Mouse (Mus musculus): Measurements from ENCODE around the gene Atp6v0c. TPM values are rescaled to one million over a fixed set of nuclear protein-coding genes. Genes with fewer than 3 reads are reported as not detected.

The Atp6v0c gene
- total RNA-seq, 2 experiments from 2014 or later, result 145 to 159 TPM

DNA sequence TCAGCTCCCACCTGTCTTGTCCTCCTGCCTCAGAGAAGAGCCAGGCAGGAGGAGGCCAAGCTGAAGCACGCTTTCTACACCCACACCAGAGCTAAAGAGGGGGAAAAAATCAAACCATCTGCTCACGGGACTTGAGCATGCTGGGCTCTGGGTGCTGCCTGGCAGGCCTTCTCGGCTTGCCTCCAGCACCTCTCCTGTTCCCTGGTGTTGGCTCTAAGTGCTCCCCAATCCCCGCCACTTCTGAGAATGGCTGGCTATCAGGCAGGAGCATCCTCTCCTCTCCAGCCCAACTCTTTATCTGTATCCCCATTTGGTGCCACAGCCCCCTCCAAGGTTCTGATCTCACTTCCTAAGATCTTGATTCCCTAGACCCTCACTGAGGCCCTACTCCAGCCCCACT is 29.8 kb upstream of the Atp6v0c start:
- no peak for DNase-seq

DNA sequence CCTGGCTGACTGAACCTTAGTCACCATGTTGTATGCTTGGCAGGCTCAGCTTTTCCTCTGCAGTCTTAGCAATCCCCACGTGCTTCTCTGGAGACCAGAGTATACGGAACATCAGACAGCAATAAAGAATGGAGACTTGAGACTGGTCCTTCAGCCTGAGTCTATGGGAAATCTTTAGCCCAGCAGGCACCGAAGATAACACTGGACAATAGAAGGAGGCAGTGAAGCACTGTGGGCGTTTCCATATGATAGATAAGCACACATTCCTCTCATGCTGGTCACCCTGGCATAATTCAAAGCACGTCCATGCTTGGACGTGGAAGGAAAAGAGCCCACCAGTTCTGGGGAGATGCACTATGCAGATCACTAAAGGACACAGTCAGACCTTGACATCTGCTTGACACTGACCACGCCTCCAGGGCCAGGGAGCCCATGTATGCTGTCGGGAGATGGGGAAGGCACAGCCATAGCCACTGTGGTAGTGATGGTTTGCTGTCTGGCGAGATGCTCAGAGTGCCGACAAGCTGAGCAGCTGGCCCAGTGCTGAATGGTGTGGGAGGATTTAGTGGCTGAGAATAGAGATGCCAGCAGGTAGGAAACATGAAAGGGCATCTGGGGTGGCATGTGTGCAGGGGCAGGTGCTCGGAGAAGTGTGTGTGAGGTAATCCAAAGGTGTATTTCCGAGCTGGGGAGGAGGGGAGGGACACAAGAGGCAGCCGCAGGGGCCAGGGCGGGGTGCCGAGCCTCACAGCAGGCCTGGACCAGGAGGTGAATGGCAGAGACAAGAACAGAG is 27.7 kb upstream of the Atp6v0c start:
- DNase-seq, result no peak

- no peak for DNase-seq
Observed at GRCm38 (mm10) chr17:24195349-24195748, 25.8 kb upstream of the Atp6v0c start.

DNA sequence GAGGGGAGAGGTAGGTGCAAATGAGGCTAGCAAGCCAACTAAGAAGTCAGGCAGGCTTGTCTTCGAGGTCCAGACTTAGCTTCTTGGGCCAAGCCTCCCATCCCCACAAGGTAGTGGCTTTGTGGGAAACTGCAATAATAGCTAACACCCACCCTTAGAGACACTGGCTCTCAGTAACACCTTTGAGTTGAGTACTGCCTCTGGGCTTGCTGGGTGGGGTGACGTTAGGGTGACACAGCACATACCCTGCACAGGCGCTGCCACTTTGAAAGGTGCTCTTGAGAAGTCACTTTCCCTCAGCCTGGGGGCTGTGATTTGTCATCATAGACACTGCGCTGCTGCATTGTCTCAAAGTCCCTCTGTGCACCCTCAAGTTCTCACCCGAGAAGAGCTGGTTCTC is 24.3 kb upstream of the Atp6v0c start:
- no peak for DNase-seq

GRCm38 (mm10) chr17:24193268-24193667 is 23.8 kb upstream of the Atp6v0c start:
- no peak for DNase-seq

- DNase-seq, result no peak
Observed at GRCm38 (mm10) chr17:24192848-24193247, 23.3 kb upstream of the Atp6v0c start.

- peak; percentile 43 for DNase-seq
Observed at GRCm38 (mm10) chr17:24191481-24191880, 22.0 kb upstream of the Atp6v0c start.

DNA sequence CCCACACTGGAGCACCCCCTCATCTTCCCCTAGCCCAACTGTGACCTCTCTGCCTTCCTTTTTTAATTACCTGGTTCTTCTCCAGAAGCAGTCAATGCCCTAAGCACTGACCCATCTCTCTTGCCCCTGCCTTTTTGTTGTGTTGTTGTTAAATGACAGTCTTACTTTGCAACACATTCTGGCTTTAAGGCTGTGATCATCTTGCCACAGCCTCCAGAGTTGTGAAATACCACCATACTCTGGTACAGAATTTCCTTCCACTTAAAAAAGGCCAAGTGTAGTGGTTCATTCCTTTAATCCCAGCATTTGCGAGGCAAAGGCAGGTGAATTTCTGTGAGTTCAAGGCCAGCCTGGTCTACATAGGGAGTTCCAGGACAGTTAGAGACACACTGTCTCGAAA is 21.4 kb upstream of the Atp6v0c start:
- DNase-seq, result no peak

- DNase-seq, result no peak
Observed at GRCm38 (mm10) chr17:24174259-24174658, 4.8 kb upstream of the Atp6v0c start.

DNA sequence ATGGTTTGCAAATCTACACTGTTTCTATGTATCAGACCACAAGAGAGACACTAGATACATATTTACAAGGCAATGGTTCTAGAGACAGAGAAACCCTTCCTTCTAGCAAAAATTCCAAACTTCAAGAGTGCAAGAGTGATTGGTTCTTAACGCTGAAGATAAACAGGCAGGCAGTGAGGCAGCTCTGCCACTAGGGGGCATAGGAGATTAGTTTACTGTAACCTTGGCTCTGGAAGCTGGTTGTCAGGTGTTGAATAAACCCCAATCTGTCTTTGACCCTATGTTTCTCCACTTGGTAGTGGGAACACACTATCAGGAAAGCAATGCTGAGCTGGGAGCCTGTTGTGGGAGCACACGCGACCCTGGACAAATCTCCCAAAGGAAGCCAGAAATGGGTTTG is 3.9 kb upstream of the Atp6v0c start:
- no peak for DNase-seq

DNA sequence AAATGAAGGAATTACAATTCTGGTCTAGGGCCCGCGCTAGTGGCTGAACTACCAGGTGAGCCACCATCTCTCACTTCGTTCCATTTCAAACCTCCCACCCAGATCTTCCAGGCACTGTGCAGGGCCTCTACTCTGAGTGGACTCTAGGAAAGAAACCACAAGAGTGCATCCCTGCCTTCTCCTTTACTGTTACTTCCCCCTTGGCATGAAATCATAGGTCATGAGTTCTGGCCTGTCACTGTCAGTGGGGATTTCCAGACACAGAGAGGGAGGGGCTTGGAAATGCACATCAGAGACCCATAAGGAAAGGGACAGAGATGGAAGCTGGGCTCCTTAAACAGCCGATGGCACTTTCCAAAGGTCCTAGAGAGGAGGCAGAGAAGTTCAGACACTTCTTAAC is 2.2 kb upstream of the Atp6v0c start:
- DNase-seq, result no peak

DNA sequence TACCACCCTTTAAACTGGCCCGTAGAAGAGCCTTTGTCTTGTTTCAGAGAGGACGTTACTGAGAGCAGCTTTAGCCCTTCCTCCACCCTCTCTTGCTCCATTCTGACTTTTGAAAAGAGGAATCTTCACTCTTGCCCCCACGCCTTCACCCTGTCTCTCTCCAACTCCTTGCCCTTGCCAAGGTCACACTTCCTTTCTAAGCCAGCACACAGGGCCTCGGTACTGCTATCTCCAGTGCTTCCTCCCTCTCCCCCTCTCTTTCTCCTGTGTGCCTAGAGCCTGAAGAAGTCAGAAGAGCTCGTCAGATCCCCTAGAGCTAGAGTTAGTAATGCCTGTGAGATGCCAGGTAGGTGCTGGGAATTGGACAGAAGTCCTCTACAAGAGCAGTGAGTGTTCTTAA is 1.2 kb upstream of the Atp6v0c start:
- DNase-seq, result no peak

DNA sequence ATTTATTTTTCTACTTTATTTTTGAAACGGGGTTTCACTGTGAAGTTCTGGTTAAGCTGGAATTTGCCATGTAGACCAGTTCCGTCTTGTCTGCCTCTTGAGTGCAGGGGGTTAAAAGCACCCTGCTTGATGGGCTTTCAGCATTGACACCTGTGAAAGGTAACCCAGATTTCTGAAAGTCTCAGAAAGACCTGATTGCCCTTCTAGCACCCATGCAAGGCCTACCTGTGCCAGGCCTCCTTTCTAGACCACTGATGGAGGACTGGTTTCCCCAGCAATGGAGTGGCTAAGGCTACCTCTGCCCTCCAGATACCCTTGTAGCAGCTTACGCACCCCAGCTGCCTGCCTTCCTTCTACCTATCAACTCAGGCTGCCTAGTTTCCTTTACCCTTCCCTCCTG is 623 bp upstream of the Atp6v0c start:
- no peak for DNase-seq

GRCm38 (mm10) chr17:24168590-24169277 is 768 bp downstream of the Atp6v0c start:
- DNase-seq, result peak; percentile 57

GRCm38 (mm10) chr17:24167891-24168505 is 1.5 kb downstream of the Atp6v0c start:
- DNase-seq, result no peak

- no peak for DNase-seq
Observed at GRCm38 (mm10) chr17:24167120-24167519, 2.4 kb downstream of the Atp6v0c start.

DNA sequence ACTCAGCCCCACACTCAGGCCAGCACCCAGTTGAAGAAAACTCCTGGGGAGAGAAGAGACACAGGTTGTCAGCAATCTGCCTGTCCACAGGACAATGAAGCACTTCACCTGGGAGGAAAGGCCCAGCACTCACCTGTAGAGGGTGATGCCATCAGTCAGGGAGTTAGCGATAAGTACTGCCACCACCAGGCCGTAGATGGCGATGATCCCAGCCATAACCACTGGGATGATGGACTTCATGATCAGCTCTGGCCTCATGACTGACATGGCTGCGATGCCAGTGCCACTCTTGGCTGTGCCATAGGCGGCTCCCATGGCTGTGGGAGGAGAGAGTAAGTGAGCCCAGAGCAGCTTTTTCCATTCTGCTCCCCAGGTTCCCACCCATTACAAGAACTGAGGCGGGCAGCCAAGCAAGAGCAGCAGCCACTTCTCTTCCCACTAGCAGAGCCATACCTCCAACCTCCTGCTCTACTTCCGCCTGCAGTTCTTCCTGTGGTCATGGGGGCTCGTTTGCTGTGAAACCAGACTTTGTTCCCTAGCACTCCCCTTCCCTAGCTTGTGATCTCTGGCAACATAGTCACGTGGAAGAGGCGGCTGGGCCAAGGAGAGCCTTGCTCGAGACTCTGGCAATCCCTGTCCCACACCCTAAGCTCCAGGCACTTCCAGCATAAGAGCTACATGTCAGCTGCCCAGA is 4.8 kb downstream of the Atp6v0c start:
- DNase-seq, result no peak

DNA sequence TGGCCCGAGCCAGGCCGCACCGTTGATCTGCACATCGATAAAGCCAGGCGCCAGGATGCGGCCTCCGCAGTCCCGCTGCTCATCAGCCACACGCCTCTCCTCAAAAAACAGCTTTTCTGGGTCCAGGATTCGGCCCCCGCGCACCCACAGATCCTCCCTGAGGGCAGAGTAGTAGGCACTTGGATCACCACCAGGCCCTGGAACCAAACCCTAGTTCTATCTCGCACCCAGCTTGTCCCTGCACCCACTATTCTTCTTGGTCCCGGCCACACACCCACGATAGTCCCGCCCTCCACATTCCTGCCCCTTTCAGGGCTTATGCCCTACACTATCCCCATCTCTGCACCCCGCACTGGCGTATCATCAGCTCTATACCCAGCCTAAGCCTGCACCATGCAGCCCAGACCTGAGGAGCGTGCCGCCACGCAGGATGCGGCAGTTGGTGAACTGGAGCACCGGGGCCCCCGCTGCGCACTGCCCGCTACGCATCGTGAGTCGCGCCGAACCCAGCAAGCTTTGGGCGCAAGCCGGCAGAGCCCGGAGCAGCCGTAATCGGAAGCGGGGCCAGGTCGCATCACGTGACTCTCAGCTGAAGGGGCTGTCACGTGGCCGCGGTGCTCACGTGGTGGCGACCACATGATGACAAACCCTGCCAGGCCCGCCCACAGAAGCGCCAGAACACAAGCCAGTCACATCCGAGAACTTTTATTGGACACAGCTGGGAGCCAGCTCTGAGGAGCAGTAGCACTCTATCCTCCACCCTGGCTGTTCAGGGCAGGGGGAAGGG is 6.1 kb downstream of the Atp6v0c start, which contains the start of gene Amdhd2:
Amdhd2 (minus strand) TSS at position 591 of the 787 bp plus-strand sequence.
- peak; percentile 93 for DNase-seq

- DNase-seq, result no peak
Observed at GRCm38 (mm10) chr17:24162584-24163175, 6.8 kb downstream of the Atp6v0c start.

DNA sequence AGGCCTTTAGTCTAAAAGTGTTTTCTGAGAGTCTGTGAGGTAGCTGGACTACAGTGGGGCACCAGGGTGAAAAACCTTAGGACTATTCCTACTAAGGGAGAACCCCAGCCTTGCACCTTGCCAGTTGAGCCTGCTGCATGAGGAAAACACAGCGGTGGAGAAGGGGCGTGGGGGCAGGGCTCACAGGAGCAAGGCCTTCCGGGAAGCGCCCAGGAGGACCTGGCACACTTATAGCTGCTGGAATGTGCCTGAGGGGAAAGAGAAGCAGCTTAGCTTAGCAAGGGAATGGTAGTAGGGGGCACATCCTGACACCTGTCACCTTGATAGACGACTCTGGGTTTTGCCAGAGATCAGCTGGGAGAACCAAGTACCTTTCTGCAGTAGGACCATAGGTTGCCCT is 8.0 kb downstream of the Atp6v0c start:
- DNase-seq, result no peak

- no peak for DNase-seq
Observed at GRCm38 (mm10) chr17:24157526-24157925, 12.0 kb downstream of the Atp6v0c start.

Measured in gastrocnemius, postnatal 25 days (tissue).